20 mouse cellular contexts compared by ENCODE assay signal in the genomic region with DNA sequence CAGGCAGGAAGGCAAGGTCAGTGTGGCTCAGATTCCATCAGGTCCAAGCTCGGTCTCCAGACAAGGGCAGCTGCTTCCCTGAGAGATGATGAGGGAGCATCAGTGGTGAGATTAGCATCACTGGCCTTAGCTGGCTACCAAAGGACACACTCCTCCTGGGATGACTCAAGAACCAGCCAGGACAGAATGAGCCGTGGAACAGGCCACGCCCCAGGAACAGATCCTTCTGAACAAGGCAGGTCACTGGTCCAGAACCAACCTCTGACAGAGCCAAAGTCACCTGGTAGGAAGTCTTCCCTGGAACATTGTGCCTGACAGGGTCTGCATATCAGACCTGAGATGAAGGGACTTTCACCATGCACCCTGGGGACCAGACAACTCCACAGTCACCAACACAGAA.
A peak's percentile ranks its signal among the peaks of the same experiment; 100 is the strongest.
DNase-seq lines count a peak whose midpoint lies in the region; ATAC-seq lines count a peak whose summit lies in the region.
"Had no signal": no experiment of that assay in that cellular context is flagged by ENCODE, and none has a peak within 500 bp of the region (broad histone marks: within the 10 kb centered on the region; RNA-seq: fewer than 3 reads in every experiment).

No protein-coding gene starts in this region.

- H3K9me3 ChIP-seq in forebrain, embryonic 10.5 days, result no peaks in the 10 kb centered on the region
- H3K9me3 ChIP-seq in forebrain, embryonic 15.5 days, result no peaks in the 10 kb centered on the region
- no peaks in the 10 kb centered on the region for H3K9me3 ChIP-seq in heart, embryonic 10.5 days
- H3K9me3 ChIP-seq: hindbrain, embryonic 12.5 days; hindbrain, embryonic 15.5 days had no signal

- H3K27me3 ChIP-seq in forebrain, embryonic 10.5 days (ENCODE audit: poor library complexity, severe bottlenecking), result no peaks in the 10 kb centered on the region
- no peaks in the 10 kb centered on the region for H3K27me3 ChIP-seq in forebrain, embryonic 15.5 days
- no peaks in the 10 kb centered on the region for H3K27me3 ChIP-seq in heart, embryonic 10.5 days (ENCODE audit: insufficient read depth, poor library complexity, severe bottlenecking)
- H3K27me3 ChIP-seq: hindbrain, embryonic 12.5 days; hindbrain, embryonic 15.5 days had no signal

- no peak for ATAC-seq in forebrain, embryonic 15.5 days (replicated peaks)
- ATAC-seq in common myeloid progenitor, adult 5-6 weeks (replicated peaks; ENCODE audit: low read depth, poor library complexity, severe bottlenecking), result 0 out of 2 replicates have a peak, but pooled peaks have one; percentile 7
- ATAC-seq: activated CD4-positive, CD25-positive, alpha-beta regulatory T cell, adult 4 months; CD4-positive, CD25-positive, alpha-beta regulatory T cell, adult 4 months; forebrain, embryonic 14.5 days had no signal

- H3K9ac ChIP-seq in forebrain, embryonic 15.5 days (replicated peaks), result no peak overlapping the region
- H3K9ac ChIP-seq: hindbrain, embryonic 12.5 days; hindbrain, embryonic 15.5 days had no signal

- WGBS in forebrain, embryonic 10.5 days, result 91% methylated on average over 3 of the region's 3 CpGs
- 83% methylated on average over 3 of the region's 3 CpGs for WGBS in forebrain, embryonic 15.5 days
- 56% methylated on average over 3 of the region's 3 CpGs for WGBS in heart, embryonic 10.5 days

- no peak for DNase-seq in forebrain, embryonic 10.5 days (ENCODE audit: extremely low spot score, low spot score)
- DNase-seq in kidney, postnatal 10 days, result peak; percentile 12
- DNase-seq in kidney, adult 11 months, result no peak
- DNase-seq in 3T3-L1 (ENCODE audit: low read depth, low spot score), result peak; percentile 11
- DNase-seq in heart, embryonic 10.5 days (ENCODE audit: low spot score), result no peak
- DNase-seq: adrenal gland, postnatal 14 days; cerebellum, adult 11 months; cerebellum, adult 2 months; cerebellum, adult 9-11 months; cerebellum, postnatal 25 days; gastrocnemius, postnatal 25 days; heart, adult 2 months had no signal

- 0 out of 2 replicates have a peak overlapping the region, but pooled peaks have one; percentile 30 for H3K27ac ChIP-seq in forebrain, embryonic 10.5 days
- no peak overlapping the region for H3K27ac ChIP-seq in forebrain, embryonic 15.5 days (replicated peaks)
- no peak overlapping the region for H3K27ac ChIP-seq in heart, embryonic 10.5 days
- H3K27ac ChIP-seq: heart, adult 2 months; hindbrain, embryonic 12.5 days; hindbrain, embryonic 15.5 days had no signal

- no peak overlapping the region for H3K4me2 ChIP-seq in forebrain, embryonic 15.5 days (replicated peaks)
- H3K4me2 ChIP-seq: heart, embryonic 11.5 days; hindbrain, embryonic 12.5 days; hindbrain, embryonic 15.5 days had no signal

- H3K4me3 ChIP-seq in forebrain, embryonic 10.5 days, result no peak overlapping the region
- no peak overlapping the region for H3K4me3 ChIP-seq in forebrain, embryonic 15.5 days
- H3K4me3 ChIP-seq in heart, embryonic 10.5 days, result no peak overlapping the region
- H3K4me3 ChIP-seq: heart, adult 2 months; hindbrain, embryonic 12.5 days; hindbrain, embryonic 15.5 days had no signal

- H3K36me3 ChIP-seq in forebrain, embryonic 10.5 days (replicated peaks), result no peaks in the 10 kb centered on the region
- no peaks in the 10 kb centered on the region for H3K36me3 ChIP-seq in forebrain, embryonic 15.5 days
- no peaks in the 10 kb centered on the region for H3K36me3 ChIP-seq in heart, embryonic 10.5 days
- H3K36me3 ChIP-seq: hindbrain, embryonic 12.5 days; hindbrain, embryonic 15.5 days had no signal

- H3K4me1 ChIP-seq in forebrain, embryonic 10.5 days, result peaks cover 12% of the 10 kb centered on the region; the same call in 1 of the 2 replicates
- no peaks in the 10 kb centered on the region for H3K4me1 ChIP-seq in forebrain, embryonic 15.5 days
- H3K4me1 ChIP-seq in heart, embryonic 10.5 days, result peaks cover 9% of the 10 kb centered on the region

Comparison
In these comparisons a context has a peak if more than half of its experiments do, and no peak if none do; other contexts are left out.
1. DNase-seq: peak in kidney, postnatal 10 days (single experiment) and 3T3-L1 (single experiment); none in forebrain, embryonic 10.5 days (single experiment), kidney, adult 11 months (single experiment) and heart, embryonic 10.5 days (single experiment).